12 mouse cellular contexts compared by ENCODE assay signal in the genomic region with DNA sequence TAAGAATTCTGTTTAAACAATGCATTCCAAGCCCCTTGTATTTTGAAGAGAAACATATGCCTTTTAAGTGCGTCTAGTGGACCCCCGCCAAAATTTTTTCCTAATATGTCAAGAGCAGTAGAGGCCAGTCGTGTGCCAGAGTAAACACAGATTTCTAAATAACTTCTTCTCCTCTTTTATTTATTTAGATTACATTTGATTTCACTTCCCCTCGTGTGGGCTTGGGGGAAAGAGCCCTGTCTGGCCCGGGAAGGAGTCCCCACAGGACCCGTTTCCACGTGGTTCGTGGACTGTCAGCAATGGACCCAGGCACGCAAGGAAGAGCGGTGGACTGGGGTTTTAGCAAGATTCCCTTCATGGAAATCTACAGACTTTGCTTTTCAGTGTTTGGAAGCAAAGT.
DNase-seq lines count a peak whose midpoint lies in the region; ATAC-seq and TF ChIP-seq lines count a peak whose summit lies in the region.
"Had no signal": no experiment of that assay in that cellular context is flagged by ENCODE, and none has a peak within 500 bp of the region (broad histone marks: within the 10 kb centered on the region; RNA-seq: fewer than 3 reads in every experiment).

No protein-coding gene starts in this region.

- H3K27ac ChIP-seq in limb, embryonic 13.5 days: peak overlapping the region; percentile 66; the same call in 1 of the 2 replicates
- no peak overlapping the region for H3K27ac ChIP-seq in limb, embryonic 10.5 days
- H3K27ac ChIP-seq in heart, postnatal 0 days (ENCODE audit: low read depth): no peak overlapping the region; the same call in 1 of the 2 replicates
- H3K27ac ChIP-seq in stomach, embryonic 14.5 days (ENCODE audit: low read length): peak overlapping the region; percentile 74; the same call in 1 of the 2 replicates
- H3K27ac ChIP-seq: neural tube, embryonic 15.5 days had no signal

- 0 out of 2 replicates have a peak overlapping the region, but pooled peaks have one; percentile 7 for H3K4me2 ChIP-seq in limb, embryonic 13.5 days (replicated peaks)
- H3K4me2 ChIP-seq in heart, postnatal 0 days (ENCODE audit: low read depth, low read length): peak overlapping the region; percentile 5; the same call in 1 of the 2 replicates
- H3K4me2 ChIP-seq in stomach, embryonic 14.5 days (replicated peaks; ENCODE audit: low read depth, low read length): peak overlapping the region; percentile 32; the same call in 1 of the 2 replicates
- H3K4me2 ChIP-seq: forebrain, embryonic 15.5 days; liver, embryonic 11.5 days; neural tube, embryonic 15.5 days had no signal

- H3K9ac ChIP-seq in limb, embryonic 13.5 days: no peak overlapping the region
- no peak overlapping the region for H3K9ac ChIP-seq in heart, postnatal 0 days (replicated peaks; ENCODE audit: low read depth, low read length)
- no peak overlapping the region for H3K9ac ChIP-seq in stomach, embryonic 14.5 days (replicated peaks; ENCODE audit: low read depth, low read length)
- H3K9ac ChIP-seq: forebrain, embryonic 15.5 days; neural tube, embryonic 15.5 days had no signal

- no peak for ATAC-seq in limb, embryonic 13.5 days (ENCODE audit: low FRiP score, low read depth)
- no peak for ATAC-seq in heart, postnatal 0 days (ENCODE audit: insufficient read depth, low read depth)
- no peak; the same call in 1 of the 2 replicates for ATAC-seq in stomach, embryonic 14.5 days (ENCODE audit: insufficient number of reproducible peaks, insufficient read depth, low FRiP score, low read depth)
- ATAC-seq in granulocyte monocyte progenitor cell, adult 5-6 weeks (replicated peaks; ENCODE audit: poor library complexity, severe bottlenecking): no peak
- ATAC-seq: forebrain, embryonic 15.5 days had no signal

- H3K4me3 ChIP-seq in limb, embryonic 13.5 days: no peak overlapping the region
- H3K4me3 ChIP-seq in limb, embryonic 10.5 days: no peak overlapping the region
- no peak overlapping the region for H3K4me3 ChIP-seq in heart, postnatal 0 days (ENCODE audit: low read depth, low read length)
- H3K4me3 ChIP-seq in stomach, embryonic 14.5 days (ENCODE audit: low read depth, low read length): no peak overlapping the region
- H3K4me3 ChIP-seq: forebrain, embryonic 15.5 days; neural tube, embryonic 15.5 days had no signal

- peaks cover 29% of the 10 kb centered on the region for H3K4me1 ChIP-seq in limb, embryonic 13.5 days
- peaks cover 16% of the 10 kb centered on the region for H3K4me1 ChIP-seq in limb, embryonic 10.5 days
- H3K4me1 ChIP-seq in heart, postnatal 0 days (ENCODE audit: control insufficient read depth, insufficient read depth): peaks cover 48% of the 10 kb centered on the region
- H3K4me1 ChIP-seq in stomach, embryonic 14.5 days (ENCODE audit: control insufficient read depth, insufficient read depth, low read length): peaks cover 14% of the 10 kb centered on the region; the same call in 1 of the 2 replicates

- H3K27me3 ChIP-seq in limb, embryonic 13.5 days: no peaks in the 10 kb centered on the region
- no peaks in the 10 kb centered on the region for H3K27me3 ChIP-seq in limb, embryonic 10.5 days (ENCODE audit: low read depth, poor library complexity, severe bottlenecking)
- H3K27me3 ChIP-seq in heart, postnatal 0 days (ENCODE audit: control insufficient read depth, insufficient read depth, low read length): no peaks in the 10 kb centered on the region
- H3K27me3 ChIP-seq in stomach, embryonic 14.5 days (ENCODE audit: control insufficient read depth, insufficient read depth, low read length): no peaks in the 10 kb centered on the region
- H3K27me3 ChIP-seq: forebrain, embryonic 15.5 days; neural tube, embryonic 15.5 days had no signal

- TF ChIP-seq EP300 in heart, postnatal 0 days (IDR thresholded peaks at IDR 0.05; ENCODE audit: low read depth): no peak

- no peak for TF ChIP-seq CTCF in heart, postnatal 0 days (IDR thresholded peaks at IDR 0.05; ENCODE audit: low read depth)

- no peak for DNase-seq in limb, embryonic 10.5 days (ENCODE audit: low spot score)
- peak; percentile 50 for DNase-seq in heart, postnatal 0 days (ENCODE audit: low spot score)
- peak; percentile 54 for DNase-seq in kidney, postnatal 14 days
- no peak for DNase-seq in urinary bladder, postnatal 25 days (ENCODE audit: low spot score)
- DNase-seq: midbrain, embryonic 14.5 days; right cerebral cortex, postnatal 25 days had no signal

- peaks cover 35% of the 10 kb centered on the region for H3K36me3 ChIP-seq in limb, embryonic 13.5 days
- peaks cover 46% of the 10 kb centered on the region for H3K36me3 ChIP-seq in limb, embryonic 10.5 days
- H3K36me3 ChIP-seq in heart, postnatal 0 days (replicated peaks; ENCODE audit: control insufficient read depth, insufficient read depth, low read length): peaks cover 26% of the 10 kb centered on the region
- no peaks in the 10 kb centered on the region for H3K36me3 ChIP-seq in stomach, embryonic 14.5 days (ENCODE audit: control insufficient read depth, insufficient read depth, low read length)

- no peaks in the 10 kb centered on the region for H3K9me3 ChIP-seq in limb, embryonic 13.5 days
- H3K9me3 ChIP-seq in limb, embryonic 10.5 days (replicated peaks): no peaks in the 10 kb centered on the region
- no peaks in the 10 kb centered on the region for H3K9me3 ChIP-seq in heart, postnatal 0 days (replicated peaks; ENCODE audit: control insufficient read depth, low read length)
- H3K9me3 ChIP-seq in stomach, embryonic 14.5 days (ENCODE audit: control insufficient read depth, low read depth, low read length): no peaks in the 10 kb centered on the region
- H3K9me3 ChIP-seq: forebrain, embryonic 15.5 days; neural tube, embryonic 15.5 days had no signal

- 58% methylated on average over 10 of the region's 10 CpGs for WGBS in limb, embryonic 13.5 days
- 92% methylated on average over 10 of the region's 10 CpGs for WGBS in limb, embryonic 10.5 days
- WGBS in heart, postnatal 0 days: 50% methylated on average over 10 of the region's 10 CpGs
- WGBS in stomach, embryonic 14.5 days: 25% methylated on average over 10 of the region's 10 CpGs

Comparison
In these comparisons a context has a peak if more than half of its experiments do, and no peak if none do; other contexts are left out.
1. H3K27ac ChIP-seq: peak in limb, embryonic 13.5 days (single experiment) and stomach, embryonic 14.5 days (single experiment); none in limb, embryonic 10.5 days (single experiment) and heart, postnatal 0 days (single experiment).
2. DNase-seq: peak in heart, postnatal 0 days (single experiment) and kidney, postnatal 14 days (single experiment); none in limb, embryonic 10.5 days (single experiment) and urinary bladder, postnatal 25 days (single experiment).
3. Peak in every context shown above with its lines, with median percentiles within 50 percentile points of each other: H3K4me2 ChIP-seq.